ENCODE assay signal across 17 mouse cellular contexts in the genomic region with DNA sequence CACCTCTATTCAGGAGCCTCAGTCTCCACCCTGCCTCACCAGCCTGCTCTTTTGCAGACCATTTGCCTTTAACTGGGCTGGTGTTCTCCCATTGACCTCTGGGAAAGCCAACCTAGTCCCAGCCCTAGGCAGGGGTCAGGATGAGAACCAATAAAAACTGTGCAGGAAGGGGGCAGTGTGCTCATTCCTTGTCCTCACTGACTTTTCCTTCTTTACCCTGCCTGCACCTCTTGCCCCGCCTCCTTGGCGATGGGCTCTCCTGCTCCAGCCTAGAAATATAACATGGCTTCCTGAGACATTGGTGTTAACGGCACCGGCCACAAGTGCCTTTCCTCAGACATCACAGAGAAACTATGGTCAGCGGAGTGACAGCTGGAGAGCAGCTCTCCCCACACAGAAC.
A peak's percentile ranks its signal among the peaks of the same experiment; 100 is the strongest.
DNase-seq lines count a peak whose midpoint lies in the region; TF ChIP-seq lines count a peak whose summit lies in the region.
"Had no signal": no experiment of that assay in that cellular context is flagged by ENCODE, and none has a peak within 500 bp of the region (broad histone marks: within the 10 kb centered on the region; RNA-seq: fewer than 3 reads in every experiment).

No protein-coding gene starts in this region.

- intact Hi-C loops in heart, adult 2 months (cut with DNase I): no loop called here

- H3K4me1 ChIP-seq in heart, adult 2 months (ENCODE audit: control insufficient read depth, insufficient read depth, low read length): peaks cover 2% of the 10 kb centered on the region; the same call in 1 of the 2 replicates
- peaks cover 17% of the 10 kb centered on the region for H3K4me1 ChIP-seq in heart, embryonic 10.5 days
- peaks cover 9% of the 10 kb centered on the region for H3K4me1 ChIP-seq in brown adipose tissue, adult 24 weeks (ENCODE audit: control insufficient read depth, insufficient read depth, insufficient read length, low read length)
- H3K4me1 ChIP-seq: forebrain, embryonic 12.5 days; hindbrain, embryonic 12.5 days had no signal

- no peaks in the 10 kb centered on the region for H3K79me2 ChIP-seq in heart, adult 2 months (replicated peaks; ENCODE audit: control insufficient read depth, insufficient read depth, low read length)

- 0 out of 2 replicates have a peak, but pooled peaks have one; percentile 9 for TF ChIP-seq CTCF in heart, adult 2 months (IDR thresholded peaks at IDR 0.05)

- no peaks in the 10 kb centered on the region for H3K9me3 ChIP-seq in heart, embryonic 10.5 days
- H3K9me3 ChIP-seq: embryonic facial prominence, embryonic 13.5 days; forebrain, embryonic 12.5 days; hindbrain, embryonic 12.5 days had no signal

- no peaks in the 10 kb centered on the region for H3K27me3 ChIP-seq in heart, adult 2 months (ENCODE audit: control insufficient read depth, insufficient read depth, low read length)
- H3K27me3 ChIP-seq in heart, embryonic 10.5 days (ENCODE audit: insufficient read depth, poor library complexity, severe bottlenecking): no peaks in the 10 kb centered on the region
- H3K27me3 ChIP-seq: embryonic facial prominence, embryonic 13.5 days; forebrain, embryonic 12.5 days; hindbrain, embryonic 12.5 days had no signal

- 51% methylated on average over 5 of the region's 5 CpGs for WGBS in heart, adult 2 months
- WGBS in heart, embryonic 10.5 days: 31% methylated on average over 5 of the region's 5 CpGs

- no peak overlapping the region for H3K9ac ChIP-seq in heart, adult 2 months (ENCODE audit: low read depth, low read length)
- H3K9ac ChIP-seq: embryonic facial prominence, embryonic 13.5 days; forebrain, embryonic 12.5 days; hindbrain, embryonic 12.5 days had no signal

- no peak for TF ChIP-seq EP300 in heart, adult 2 months (IDR thresholded peaks at IDR 0.05; ENCODE audit: insufficient read depth, low read depth, low read length)

- no peak for DNase-seq in heart, adult 2 months
- DNase-seq in heart, embryonic 10.5 days (ENCODE audit: low spot score): no peak
- peak; percentile 20 for DNase-seq in ES-CJ7 (ENCODE audit: low read depth, low spot score)
- peak; percentile 8 for DNase-seq in NIH3T3 (ENCODE audit: low read depth)
- no peak for DNase-seq in right cerebral cortex, adult 18-20 months
- DNase-seq in B cell, adult 2 months: no peak
- DNase-seq: adrenal gland, postnatal 14 days; cerebellum, adult 18-20 months; cerebellum, adult 9-11 months; cerebellum, postnatal 36 days; gastrocnemius, postnatal 10 days; heart, postnatal 10 days; heart, postnatal 4 days had no signal

- no peak for TF ChIP-seq POLR2A in heart, adult 2 months (IDR thresholded peaks at IDR 0.05; ENCODE audit: insufficient read depth, low read depth, low read length)

- H3K36me3 ChIP-seq in heart, adult 2 months (ENCODE audit: control insufficient read depth, insufficient read depth, low read length): no peaks in the 10 kb centered on the region
- H3K36me3 ChIP-seq in heart, embryonic 10.5 days: no peaks in the 10 kb centered on the region
- H3K36me3 ChIP-seq: embryonic facial prominence, embryonic 13.5 days; forebrain, embryonic 12.5 days; hindbrain, embryonic 12.5 days had no signal

- H3K27ac ChIP-seq in heart, adult 2 months: no peak overlapping the region
- no peak overlapping the region for H3K27ac ChIP-seq in heart, embryonic 10.5 days
- peak overlapping the region; percentile 30; the same call in 1 of the 2 replicates for H3K27ac ChIP-seq in brown adipose tissue, adult 24 weeks (replicated peaks; ENCODE audit: low read depth, low read length)
- H3K27ac ChIP-seq: embryonic facial prominence, embryonic 13.5 days; forebrain, embryonic 12.5 days; hindbrain, embryonic 12.5 days had no signal

- H3K4me3 ChIP-seq in heart, adult 2 months: no peak overlapping the region
- H3K4me3 ChIP-seq in heart, embryonic 10.5 days: no peak overlapping the region
- H3K4me3 ChIP-seq in brown adipose tissue, adult 24 weeks (ENCODE audit: insufficient read depth, low read depth, low read length): no peak overlapping the region
- H3K4me3 ChIP-seq: embryonic facial prominence, embryonic 13.5 days; forebrain, embryonic 12.5 days; hindbrain, embryonic 12.5 days had no signal

Comparison
In these comparisons a context has a peak if more than half of its experiments do, and no peak if none do; other contexts are left out.
1. DNase-seq: peak in ES-CJ7 (single experiment) and NIH3T3 (single experiment); none in heart, adult 2 months (0 of 2), heart, embryonic 10.5 days (single experiment), right cerebral cortex, adult 18-20 months (single experiment) and B cell, adult 2 months (0 of 2).